Comparison of ENCODE assay signal across 7 mouse cellular contexts in the genomic region with DNA sequence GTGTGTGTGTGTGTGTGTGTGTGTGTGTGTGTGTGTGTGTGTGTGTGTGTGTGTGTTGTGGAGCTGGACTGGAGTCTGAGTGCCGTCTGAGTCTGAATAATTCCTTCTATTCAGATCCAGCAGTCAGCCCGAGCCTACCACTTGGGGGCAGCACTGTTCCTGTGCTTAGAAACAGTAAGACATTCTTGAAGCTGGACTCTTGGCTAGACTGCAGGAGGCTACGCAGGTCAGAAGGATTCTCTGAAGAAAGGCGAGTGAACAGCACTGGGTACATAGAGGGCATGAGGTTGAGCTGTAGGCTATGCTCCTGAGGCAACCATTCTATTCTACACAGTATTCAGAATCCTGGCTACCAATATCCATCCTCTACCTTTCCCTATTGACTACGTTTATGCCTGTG.
DNase-seq lines count a peak whose midpoint lies in the region; ATAC-seq and TF ChIP-seq lines count a peak whose summit lies in the region.

No protein-coding gene starts in this region.

- no peak for TF ChIP-seq POLR2A in cerebellum, adult 2 months (IDR thresholded peaks at IDR 0.05; ENCODE audit: borderline replicate concordance, insufficient read depth, low read length)

- H3K36me3 ChIP-seq in intestine, embryonic 15.5 days: no peaks in the 10 kb centered on the region
- no peaks in the 10 kb centered on the region for H3K36me3 ChIP-seq in midbrain, embryonic 14.5 days (ENCODE audit: control insufficient read depth, insufficient read depth, low read length)

- H3K9ac ChIP-seq in intestine, embryonic 15.5 days: no peak overlapping the region
- H3K9ac ChIP-seq in midbrain, embryonic 14.5 days (replicated peaks; ENCODE audit: low read length): no peak overlapping the region

- ATAC-seq in intestine, embryonic 15.5 days: peak; percentile 23; the same call in 1 of the 2 replicates
- ATAC-seq in midbrain, embryonic 14.5 days (ENCODE audit: low FRiP score, low TSS enrichment): peak; percentile 53; the same call in 1 of the 2 replicates

- WGBS in cerebellum, adult 2 months: 19% methylated on average over 5 of the region's 5 CpGs
- 34% methylated on average over 5 of the region's 5 CpGs for WGBS in intestine, embryonic 15.5 days
- 32% methylated on average over 5 of the region's 5 CpGs for WGBS in midbrain, embryonic 14.5 days

- intact Hi-C loops in left cerebral cortex, postnatal 10 days (cut with DNase I): loop anchor here (5.0 kb wide), 1 partner anchor 86 kb away; a partner anchor contains a TSS

- peak; percentile 84 for DNase-seq in ZHBTc4 (ENCODE audit: low read depth, low spot score)
- peak; percentile 84 to 88 for DNase-seq in cerebellum, adult 2 months
- peak; percentile 73 to 93 for DNase-seq in frontal cortex, adult 2 months (ENCODE audit: extremely low spot score in 1 of 2, low spot score in 1 of 2)
- DNase-seq in left cerebral cortex, postnatal 10 days (ENCODE audit: extremely low spot score in 1 of 2, low spot score in 2 of 2): peak; percentile 71 to 84
- DNase-seq in midbrain, embryonic 14.5 days: peak; percentile 88
- DNase-seq in spleen, postnatal 4 days (ENCODE audit: low spot score in 2 of 2): peak; percentile 40 to 74

- no peak overlapping the region for H3K4me3 ChIP-seq in cerebellum, adult 2 months (replicated peaks; ENCODE audit: insufficient read depth, low read depth, low read length)
- no peak overlapping the region for H3K4me3 ChIP-seq in intestine, embryonic 15.5 days (replicated peaks)
- H3K4me3 ChIP-seq in midbrain, embryonic 14.5 days (replicated peaks; ENCODE audit: low read depth, low read length): no peak overlapping the region

- H3K27me3 ChIP-seq in cerebellum, adult 2 months (ENCODE audit: control insufficient read depth, insufficient read depth, low read length): no peaks in the 10 kb centered on the region
- H3K27me3 ChIP-seq in intestine, embryonic 15.5 days (replicated peaks): no peaks in the 10 kb centered on the region
- no peaks in the 10 kb centered on the region for H3K27me3 ChIP-seq in midbrain, embryonic 14.5 days (ENCODE audit: control insufficient read depth, insufficient read depth, low read length)

- H3K27ac ChIP-seq in cerebellum, adult 2 months (ENCODE audit: insufficient read depth, low read length): no peak overlapping the region
- H3K27ac ChIP-seq in intestine, embryonic 15.5 days: no peak overlapping the region
- no peak overlapping the region for H3K27ac ChIP-seq in midbrain, embryonic 14.5 days (replicated peaks; ENCODE audit: low read depth, low read length)

- peak; percentile 84 for TF ChIP-seq CTCF in cerebellum, adult 2 months (IDR thresholded peaks at IDR 0.05; ENCODE audit: borderline replicate concordance, insufficient read depth, low read depth, low read length)

- no peak overlapping the region for H3K4me2 ChIP-seq in intestine, embryonic 15.5 days (replicated peaks)
- H3K4me2 ChIP-seq in midbrain, embryonic 14.5 days (ENCODE audit: low read length): no peak overlapping the region

- H3K9me3 ChIP-seq in intestine, embryonic 15.5 days: no peaks in the 10 kb centered on the region
- H3K9me3 ChIP-seq in midbrain, embryonic 14.5 days (ENCODE audit: control insufficient read depth, low read length): no peaks in the 10 kb centered on the region

- H3K4me1 ChIP-seq in cerebellum, adult 2 months (ENCODE audit: control insufficient read depth, insufficient read depth, low read length): peaks cover 15% of the 10 kb centered on the region
- no peaks in the 10 kb centered on the region for H3K4me1 ChIP-seq in intestine, embryonic 15.5 days (replicated peaks)
- no peaks in the 10 kb centered on the region for H3K4me1 ChIP-seq in midbrain, embryonic 14.5 days (ENCODE audit: control insufficient read depth, insufficient read depth, low read length)
